Mouse (Mus musculus) adrenal gland, postnatal 4 days (tissue): ENCODE data around the gene Hspa13. TPM values are rescaled to one million over a fixed set of nuclear protein-coding genes. Genes with fewer than 3 reads are reported as not detected.

Source experiments
- DNase-seq, 2 experiments: peaks; one replicate each; pipeline ENCODE4 v3.0.0; 2021 to 2022; ENCODE audit warnings: low spot score in 2 of 2, mixed read lengths in 2 of 2
- long read RNA-seq, 2 experiments: library from polyadenylated mRNA; stranded (forward); transcript quantifications; one replicate each; pipeline ENCODE4 v2.0.0; 2021
- microRNA-seq: library from miRNA; unstranded; fragments of <30 nt; microRNA quantifications from one replicate; pipeline ENCODE4 v1.2.0, GENCODE M21; 2021
- total RNA-seq, 2 experiments: library from RNA; stranded (reverse); gene quantifications; 2 replicates each; pipeline ENCODE4 v1.2.3; 2021

Hspa13 gene
- total RNA-seq = 10 to 100 TPM; 43.4 to 44.4 TPM
- long read RNA-seq, experiment 1, full-length matches to known transcripts = 13 of 17 reads
- long read RNA-seq, experiment 1, partial matches to known transcripts = 3 of 17 reads
- long read RNA-seq, experiment 1, other reads (novel, unspliced or antisense) = 1 of 17 reads
- long read RNA-seq, experiment 2, full-length matches to known transcripts = 32 of 47 reads
- long read RNA-seq, experiment 2, partial matches to known transcripts = 6 of 47 reads
- long read RNA-seq, experiment 2, other reads (novel, unspliced or antisense) = 9 of 47 reads

- peak; percentile 84 to 96 for DNase-seq
These were observed at the start of gene Hspa13 for GRCm38 (mm10) chr16:75766388-75767249. Hspa13 (minus strand) TSS chr16:75767104.

GRCm38 (mm10) chr16:75779271-75779670 is 12.4 kb upstream of the Hspa13 start:
- no peak for DNase-seq

DNA sequence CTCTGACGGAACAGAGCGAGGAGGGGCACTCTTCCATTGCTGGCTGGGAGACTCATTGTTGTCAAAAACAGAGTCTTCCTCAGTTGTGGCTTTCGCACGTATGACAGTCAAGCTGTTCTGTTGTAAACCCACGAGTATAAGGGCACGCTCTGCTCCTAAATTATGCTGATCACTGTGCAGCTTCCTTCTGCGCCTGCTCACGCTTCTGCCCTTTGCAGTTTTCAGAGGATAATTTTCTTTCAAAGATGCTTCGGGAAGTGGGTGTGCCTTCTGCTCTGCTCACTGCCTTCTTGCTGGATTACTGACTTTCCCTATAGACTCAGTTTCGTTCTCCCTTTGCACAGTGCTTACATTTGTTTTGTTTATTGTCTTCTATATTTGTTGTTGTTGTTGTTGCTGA is 6.3 kb upstream of the Hspa13 start:
- DNase-seq = no peak

DNA sequence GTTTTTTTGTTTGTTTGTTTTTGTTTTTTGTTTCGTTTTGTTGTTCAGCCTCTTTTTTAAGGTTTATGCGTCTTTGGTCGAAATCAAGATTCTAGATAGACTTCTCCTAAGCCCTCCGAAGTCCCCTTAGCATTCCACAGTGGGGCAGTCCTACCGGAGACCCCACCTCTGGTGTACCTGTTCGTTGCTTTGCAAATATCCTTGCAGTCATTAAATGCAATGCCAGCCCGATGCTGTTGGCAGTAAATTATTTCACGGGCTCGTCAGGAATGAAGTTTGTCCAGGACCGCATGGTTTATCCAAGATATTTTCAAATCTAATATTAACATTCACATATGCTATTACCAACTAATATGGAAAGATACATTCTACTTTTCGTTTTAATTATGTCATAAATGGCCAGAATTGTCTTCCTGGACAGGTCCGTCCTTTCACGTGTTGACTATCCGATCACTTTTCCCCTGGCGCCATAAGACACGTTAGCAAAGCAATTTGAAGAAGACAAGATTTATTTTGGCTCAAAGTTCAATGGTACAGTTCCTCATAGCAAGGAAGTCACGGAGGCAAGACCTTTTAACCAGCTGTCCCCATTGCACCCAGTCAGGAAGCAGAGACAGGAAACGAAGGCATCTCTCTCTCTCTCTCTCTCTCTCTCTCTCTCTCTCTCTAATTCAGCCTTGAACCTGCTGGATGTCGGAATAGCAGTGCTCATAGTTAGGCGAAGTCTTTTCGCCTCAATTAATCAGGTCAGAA is 522 bp upstream of the Hspa13 start:
- no peak for DNase-seq

DNA sequence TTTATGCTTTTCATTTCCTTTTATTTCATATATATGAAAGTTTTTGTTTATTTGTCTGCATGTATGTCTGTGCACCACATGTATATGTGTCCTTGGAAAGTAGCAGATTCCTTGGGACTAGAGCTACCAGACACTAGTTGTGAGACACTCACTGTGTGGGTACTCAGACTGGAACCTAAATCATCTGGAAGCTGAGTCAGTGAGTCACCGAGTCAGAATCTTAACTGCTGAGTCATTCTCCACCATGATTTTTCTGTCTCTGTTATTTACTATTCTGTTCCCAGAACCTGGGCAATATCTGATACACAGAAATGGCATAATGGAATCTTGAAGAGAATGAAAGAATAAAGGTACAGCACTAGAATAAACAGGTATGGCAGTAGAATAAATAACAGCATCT is 14.0 kb downstream of the Hspa13 start:
- no peak for DNase-seq

- DNase-seq = no peak
These were observed 16.8 kb downstream of the Hspa13 start for GRCm38 (mm10) chr16:75750103-75750502.

- no peak for DNase-seq
These were observed 18.0 kb downstream of the Hspa13 start for GRCm38 (mm10) chr16:75748926-75749325.

DNA sequence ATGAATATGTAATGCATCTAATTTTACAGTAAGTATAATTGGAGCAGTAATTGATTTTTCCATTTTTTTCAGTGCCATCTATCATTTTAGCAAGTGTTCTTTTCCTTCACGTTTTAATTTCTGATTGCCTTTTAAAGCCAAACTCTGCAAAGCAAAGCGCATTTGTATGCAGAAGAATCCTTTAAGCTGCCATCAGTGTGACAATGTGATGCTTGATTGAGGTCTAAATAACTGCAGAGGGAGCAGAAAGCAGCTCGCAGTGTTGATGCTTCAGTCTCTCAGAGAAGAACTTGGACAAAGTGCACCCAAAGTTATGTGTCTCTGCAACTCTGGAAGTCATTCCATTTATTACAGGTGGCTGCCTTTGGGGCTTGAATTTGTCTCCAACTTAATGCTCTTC is 22.9 kb downstream of the Hspa13 start:
- DNase-seq = no peak

- no peak for DNase-seq
These were observed 49.3 kb downstream of the Hspa13 start for GRCm38 (mm10) chr16:75717405-75718173.

- DNase-seq = peak in 1 of 2 experiments; percentile 16
These were observed 70.7 kb downstream of the Hspa13 start for GRCm38 (mm10) chr16:75696176-75696575.

Small RNA genes lying within 50 kb of the gene (microRNA-seq; reads per million reads assigned to microRNA genes)
- gene Gm22923 = not detected

Other genes starting within 250 kb of the Hspa13 start
- not detected for gene Lipi, start 181.0 kb downstream of the Hspa13 start, total RNA-seq
- 1 to 10 TPM; 2.2 to 2.6 TPM for gene Rbm11, start 174.3 kb downstream of the Hspa13 start, total RNA-seq